Mouse (Mus musculus) liver, embryonic 14.5 days (tissue): Measurements from ENCODE around the gene Ercc6l.

ENCODE experiments used
- CTCF ChIP-seq: IDR thresholded peaks from 2 replicates; pipeline ENCODE4 v1.5.1; 2016; ENCODE audit warnings: antibody characterized with exemption, low read depth, control low read depth
- EP300 ChIP-seq: IDR thresholded peaks from 2 replicates; pipeline ENCODE4 v1.6.1; 2016; ENCODE audit warnings: antibody characterized with exemption, low read depth

DNA sequence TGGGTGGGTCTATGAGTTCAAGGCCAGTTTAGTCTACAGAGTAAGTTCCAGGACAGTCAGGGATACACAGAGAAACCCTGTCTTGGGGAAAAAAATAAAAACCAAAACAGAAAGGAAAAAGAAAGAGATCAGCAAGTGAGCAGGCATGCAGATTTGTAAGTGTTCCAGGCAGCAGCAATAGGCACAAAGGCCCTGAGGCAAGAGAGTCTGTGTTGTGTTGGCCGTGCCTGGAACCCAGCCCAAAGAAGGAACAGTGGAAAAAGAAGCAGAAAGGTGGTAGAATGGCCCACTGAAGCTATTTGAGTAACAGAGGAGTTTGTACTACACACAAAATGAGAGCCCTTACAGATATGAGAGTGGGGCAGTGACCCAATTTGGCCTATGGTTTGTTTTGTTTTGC is 12.8 kb upstream of the Ercc6l start:
- no peak for TF ChIP-seq CTCF
- TF ChIP-seq EP300 = no peak
